30 mouse cellular contexts compared by ENCODE assay signal in genomic region chr9:92353306-92353705, GRCm38 (mm10). TPM values are rescaled to one million over a fixed set of nuclear protein-coding genes. Genes with fewer than 3 reads are reported as not detected.
DNase-seq lines count a peak whose midpoint lies in the region; ATAC-seq lines count a peak whose summit lies in the region.
"Had no signal": no experiment of that assay in that cellular context is flagged by ENCODE, and none has a peak within 500 bp of the region (broad histone marks: within the 10 kb centered on the region; RNA-seq: fewer than 3 reads in every experiment).

No protein-coding gene starts in this region.

- intact Hi-C loops in left cerebral cortex, postnatal 4 days (cut with DNase I) = no loop called here

- peak; percentile 12 for DNase-seq in embryo, embryonic 10 days (ENCODE audit: low spot score)
- DNase-seq in embryo, embryonic 9.5 days (ENCODE audit: extremely low spot score) = no peak
- DNase-seq in NIH3T3 (ENCODE audit: low read depth) = peak; percentile 52
- DNase-seq in frontal cortex, postnatal 10 days (ENCODE audit: low spot score in 2 of 2) = no peak
- DNase-seq in left cerebral cortex, postnatal 4 days = no peak
- DNase-seq: cerebellum, adult 9-11 months; forebrain, postnatal 0 days; gastrocnemius, adult 2 months; kidney, adult 18-20 months; kidney, postnatal 14 days; liver, postnatal 0 days; lung, postnatal 10 days; retina, postnatal 1 day; right cerebral cortex, postnatal 4 days; thymus, postnatal 14 days had no signal

- peaks cover 8% of the 10 kb centered on the region for H3K36me3 ChIP-seq in megakaryocyte, embryonic 14.5 days (replicated peaks; ENCODE audit: low read length)
- H3K36me3 ChIP-seq: embryonic facial prominence, embryonic 15.5 days; forebrain, embryonic 10.5 days; limb, embryonic 10.5 days had no signal

- H3K27me3 ChIP-seq in megakaryocyte, embryonic 14.5 days (replicated peaks) = no peaks in the 10 kb centered on the region
- H3K27me3 ChIP-seq: embryonic facial prominence, embryonic 15.5 days had no signal

- peaks cover 17% of the 10 kb centered on the region for H3K4me1 ChIP-seq in megakaryocyte, embryonic 14.5 days
- H3K4me1 ChIP-seq: embryonic facial prominence, embryonic 15.5 days; forebrain, embryonic 10.5 days; limb, embryonic 10.5 days had no signal

- H3K9me3 ChIP-seq in megakaryocyte, embryonic 14.5 days = no peaks in the 10 kb centered on the region
- H3K9me3 ChIP-seq: embryonic facial prominence, embryonic 15.5 days; forebrain, embryonic 10.5 days; limb, embryonic 10.5 days had no signal

- H3K4me3 ChIP-seq in megakaryocyte, embryonic 14.5 days (replicated peaks) = peak overlapping the region; percentile 30
- H3K4me3 ChIP-seq: embryonic facial prominence, embryonic 15.5 days; forebrain, embryonic 10.5 days; gastrocnemius, adult 2 months; layer of hippocampus, adult 2 months; limb, embryonic 10.5 days had no signal

- no peak for ATAC-seq in megakaryocyte, adult 5-6 weeks (ENCODE audit: poor library complexity, severe bottlenecking)
- ATAC-seq in megakaryocyte-erythroid progenitor cell, adult 5-6 weeks (replicated peaks; ENCODE audit: low FRiP score, low TSS enrichment, poor library complexity, severe bottlenecking) = 0 out of 2 replicates have a peak, but pooled peaks have one; percentile 23
- ATAC-seq: forebrain, postnatal 0 days; hindbrain, postnatal 0 days; liver, postnatal 0 days had no signal

RNA-seq across cellular contexts. Expression of gene 1700057G04Rik, which starts 44.1 kb away (rescaled TPM):
- polyA plus RNA-seq in megakaryocyte, embryonic 14.5 days (2012; ENCODE audit: insufficient read depth, low replicate concordance) = not detected in 2 replicates
- not detected in 2 replicates for total RNA-seq in megakaryocyte, adult 5-6 weeks (2015)
- total RNA-seq in megakaryocyte, adult 5-6 weeks (2017) = not detected in 2 replicates
- total RNA-seq in megakaryocyte-erythroid progenitor cell, adult 5-6 weeks (2014; fragmentation: Nextera tagmentation) = 2.7 TPM in 1 of 2 replicates, not detected in the other
- total RNA-seq in megakaryocyte-erythroid progenitor cell, adult 5-6 weeks (2017) = not detected in 2 replicates
- total RNA-seq in left cerebral cortex, postnatal 4 days (2021) = not detected
- total RNA-seq: forebrain, postnatal 0 days; gastrocnemius, adult 2 months; granulocyte monocyte progenitor cell, adult 5-6 weeks; hindbrain, postnatal 0 days; layer of hippocampus, adult 2 months; liver, adult 2 months had no signal
- polyA plus RNA-seq: cortical plate, adult 2 months; embryonic facial prominence, embryonic 15.5 days; forebrain, embryonic 10.5 days; forebrain, postnatal 0 days; heart, embryonic 16.5 days; hindbrain, postnatal 0 days; limb, embryonic 10.5 days; liver, adult 2 months; liver, postnatal 0 days; midbrain, embryonic 11.5 days; neural tube, embryonic 11.5 days; stomach, embryonic 16.5 days had no signal

Comparison
In these comparisons a context has a peak if more than half of its experiments do, and no peak if none do; other contexts are left out.
1. DNase-seq: peak in embryo, embryonic 10 days (single experiment) and NIH3T3 (single experiment); none in embryo, embryonic 9.5 days (single experiment), frontal cortex, postnatal 10 days (0 of 2) and left cerebral cortex, postnatal 4 days (single experiment).